Mouse (Mus musculus) ES-E14 (cell line): Measurements from ENCODE around the gene Gm4969.

Experiments
- CHD2 ChIP-seq: IDR thresholded peaks from 2 replicates; pipeline ENCODE4 v1.6.1; 2014; ENCODE audit warnings: mild to moderate bottlenecking, low read depth, low read length, inconsistent platforms
- HCFC1 ChIP-seq: IDR thresholded peaks from 2 replicates; pipeline ENCODE4 v1.6.1; 2012; ENCODE audit warnings: low read length, inconsistent platforms, borderline replicate concordance; ENCODE audit not compliant: insufficient read depth
- ZNF384 ChIP-seq: IDR thresholded peaks from 2 replicates; pipeline ENCODE4 v1.6.1; 2012; ENCODE audit warnings: low read depth, low read length, inconsistent platforms

GRCm38 (mm10) chr7:19082171-19082570 is 36.0 kb downstream of the Gm4969 start:
- no peak for TF ChIP-seq HCFC1
- TF ChIP-seq ZNF384, result no peak
- no peak for TF ChIP-seq CHD2
